Mouse (Mus musculus): ENCODE measurements around the gene Slc12a3. TPM values are rescaled to one million over a fixed set of nuclear protein-coding genes. Genes with fewer than 3 reads are reported as not detected.

Slc12a3 gene
- polyA plus RNA-seq, 1 experiment from 2014 or later, result 0.14 TPM

DNA sequence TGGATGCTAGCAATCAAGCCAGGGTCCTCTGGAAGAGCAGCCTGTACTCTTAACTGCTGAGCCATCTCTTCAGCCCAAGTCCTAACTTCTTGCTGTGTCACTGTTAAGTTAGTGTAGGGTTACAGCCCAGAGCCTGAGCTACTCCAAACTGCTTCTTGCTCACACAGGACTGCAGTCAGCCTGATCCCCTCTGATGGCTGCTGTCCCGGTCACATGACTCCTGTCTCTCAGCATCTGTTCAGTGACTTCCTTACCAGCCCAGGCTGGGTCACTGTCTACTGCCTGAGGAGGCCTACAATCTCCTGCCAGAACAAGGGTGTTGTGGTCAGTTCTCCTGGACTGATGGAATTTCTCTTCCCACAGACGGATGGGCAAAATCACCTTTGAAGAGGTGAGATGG lies 86.2 kb downstream of the Slc12a3 start:
- WGBS, result 49% methylated on average over 2 of the region's 2 CpGs
- H3K27ac ChIP-seq, result no peak overlapping the region
- no peak overlapping the region for H3K4me2 ChIP-seq
- ATAC-seq (ENCODE audit: borderline replicate concordance, extremely low read depth, low FRiP score, low TSS enrichment), result no peak
- no peaks in the 10 kb centered on the region for H3K9me3 ChIP-seq
- H3K36me3 ChIP-seq, result no peaks in the 10 kb centered on the region
- no peak overlapping the region for H3K9ac ChIP-seq
- no peak overlapping the region for H3K4me3 ChIP-seq
- no peaks in the 10 kb centered on the region for H3K27me3 ChIP-seq
- no peaks in the 10 kb centered on the region for H3K4me1 ChIP-seq

MicroRNAs encoded within 50 kb of the gene (microRNA counts, 519-probe panel; counts per million panel counts)
- microRNA mmu-miR-138, result 2,406 counts per million, percentile 42 among the panel's probes with 10 or more counts

Small RNAs within 50 kb of the gene (microRNA-seq; reads per million reads assigned to microRNA genes)
- 67.8 reads per million, percentile 48 among the genes with 10 or more reads in this experiment for gene Mir138-2

Other genes starting within 250 kb of the Slc12a3 start
- 9.7 and 13.1 TPM in 2 replicates for gene Bbs2, start 230.3 kb upstream of the Slc12a3 start, polyA plus RNA-seq (2015; fragmentation: Nextera tagmentation; extraction: Ambion mirVana)
- gene Mt4, start 192.0 kb upstream of the Slc12a3 start, polyA plus RNA-seq (2015; fragmentation: Nextera tagmentation; extraction: Ambion mirVana), result not detected in 2 replicates
- gene Mt3, start 176.6 kb upstream of the Slc12a3 start, polyA plus RNA-seq (2015; fragmentation: Nextera tagmentation; extraction: Ambion mirVana), result 5.5 and 5.7 TPM in 2 replicates
- 26.6 and 33.1 TPM in 2 replicates for gene Mt2, start 156.5 kb upstream of the Slc12a3 start, polyA plus RNA-seq (2015; fragmentation: Nextera tagmentation; extraction: Ambion mirVana)
- 144 and 179 TPM in 2 replicates for gene Mt1, start 150.1 kb upstream of the Slc12a3 start, polyA plus RNA-seq (2015; fragmentation: Nextera tagmentation; extraction: Ambion mirVana)
- gene Nup93, start 114.6 kb upstream of the Slc12a3 start, polyA plus RNA-seq (2015; fragmentation: Nextera tagmentation; extraction: Ambion mirVana), result 99.9 and 101 TPM in 2 replicates
- 107 and 116 TPM in 2 replicates for gene Herpud1, start 57.2 kb downstream of the Slc12a3 start, polyA plus RNA-seq (2015; fragmentation: Nextera tagmentation; extraction: Ambion mirVana)
- gene Nlrc5, start 105.2 kb downstream of the Slc12a3 start, polyA plus RNA-seq (2015; fragmentation: Nextera tagmentation; extraction: Ambion mirVana), result 0.10 and 0.43 TPM in 2 replicates
- gene Cpne2, start 203.8 kb downstream of the Slc12a3 start, polyA plus RNA-seq (2015; fragmentation: Nextera tagmentation; extraction: Ambion mirVana), result 9.6 and 10.3 TPM in 2 replicates